Mouse (Mus musculus) bone marrow macrophage, adult 2 months (primary cell): ENCODE results near the gene Fasl.

Experiments used
- CTCF ChIP-seq: IDR thresholded peaks from 2 replicates; pipeline ENCODE4 v1.5.1; 2012; ENCODE audit warnings: low read depth, mild to moderate bottlenecking, low read length, moderate library complexity
- POLR2A ChIP-seq: IDR thresholded peaks from 2 replicates; pipeline ENCODE4 v1.6.1; 2012; ENCODE audit warnings: mild to moderate bottlenecking, low read depth, low read length, borderline replicate concordance

DNA sequence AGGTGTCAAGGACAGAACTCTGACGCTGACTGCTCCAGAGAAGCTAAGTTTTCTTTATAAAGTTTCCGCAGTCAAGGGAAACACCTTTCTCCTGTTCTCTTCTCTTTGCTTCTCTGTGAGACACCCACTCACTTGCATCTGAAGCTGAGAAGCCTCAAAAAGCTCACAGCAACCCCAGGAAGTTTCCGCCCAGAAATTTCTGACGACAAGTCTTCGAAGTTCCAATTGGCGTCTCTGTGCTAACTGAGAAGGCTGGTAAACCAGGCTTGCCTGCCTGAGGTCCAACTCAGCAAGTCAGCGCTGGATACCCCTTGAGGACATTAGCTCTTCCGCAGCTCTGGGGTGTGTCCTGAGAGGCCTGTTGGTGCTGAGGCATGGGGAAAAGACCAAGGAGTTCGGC lies at the start of gene Fasl:
- TF ChIP-seq CTCF (no peak), POLR2A (no peak)
